Mouse (Mus musculus): ENCODE data around the gene Fam19a2.

GRCm38 (mm10) chr10:123341280-123341679 lies 77.5 kb downstream of the Fam19a2 start:
- TF ChIP-seq CTCF (IDR thresholded peaks at IDR 0.05; ENCODE audit: borderline replicate concordance, extremely low read depth, insufficient read depth, insufficient read length) (no peak), POLR2A (IDR thresholded peaks at IDR 0.05; ENCODE audit: borderline replicate concordance, extremely low read depth, insufficient read depth, insufficient read length, poor library complexity, severe bottlenecking) (no peak)

Data from brain, embryonic 14.5 days (tissue).